Mouse (Mus musculus) heart, postnatal 0 days (tissue): ENCODE results near the gene Rps2.

ENCODE experiments used
- CTCF ChIP-seq: IDR thresholded peaks from 2 replicates; pipeline ENCODE4 v1.5.1; 2016; ENCODE audit warnings: antibody characterized with exemption, control low read depth, low read depth
- EP300 ChIP-seq: IDR thresholded peaks from 2 replicates; pipeline ENCODE4 v1.6.1; 2016; ENCODE audit warnings: antibody characterized with exemption, low read depth

DNA sequence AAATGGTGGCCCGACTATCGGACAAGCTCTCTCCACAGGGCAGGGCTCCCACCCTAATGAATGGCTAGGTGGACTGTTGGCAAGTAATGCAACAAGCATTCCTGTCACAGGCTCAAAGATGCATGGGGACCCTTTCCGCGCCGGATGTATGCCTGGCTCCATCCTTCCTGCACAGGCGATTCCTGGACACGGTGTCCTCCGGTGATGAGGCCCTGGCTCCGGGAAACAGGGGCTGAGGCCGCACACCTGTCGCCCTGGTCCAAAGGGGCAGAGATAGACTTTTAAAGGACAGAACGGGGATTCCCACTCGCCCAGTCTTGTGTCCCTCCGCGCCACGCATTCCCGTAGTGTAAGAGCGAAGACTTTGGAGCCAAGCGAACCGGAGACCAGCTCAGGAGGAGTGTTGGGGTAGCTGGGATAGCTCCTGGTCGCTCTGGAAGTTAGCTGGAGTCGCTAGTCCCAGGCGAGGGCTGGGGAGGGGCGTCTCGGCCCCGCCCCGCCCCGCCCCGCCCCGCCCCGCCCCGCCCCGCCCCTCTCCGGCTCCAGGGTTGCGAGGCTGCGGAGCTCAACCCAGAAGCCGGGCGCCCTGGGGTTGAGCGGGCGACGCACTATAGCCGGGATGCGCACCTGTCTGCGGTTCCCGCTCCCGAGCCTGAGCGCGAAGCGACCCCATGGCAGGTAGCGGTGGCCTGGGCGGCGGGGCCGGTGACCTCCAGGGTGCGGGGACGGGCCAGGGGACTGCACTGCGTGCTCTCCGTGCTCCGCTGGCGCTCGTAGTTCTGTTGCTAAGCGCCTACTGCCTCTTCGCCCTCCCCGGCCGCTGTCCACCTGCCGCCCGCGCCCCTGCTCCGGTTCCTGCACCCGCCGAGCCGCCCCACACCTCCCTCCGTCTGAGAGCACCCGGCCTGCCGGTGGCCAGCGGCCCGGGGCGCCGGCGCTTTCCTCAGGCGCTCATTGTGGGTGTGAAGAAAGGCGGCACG, 34.8 kb downstream of the Rps2 start, which contains the start of gene Hs3st6:
- no peak for TF ChIP-seq CTCF
- no peak for TF ChIP-seq EP300
